Mouse (Mus musculus) CH12.LX (cell line): ENCODE data around the gene Ppt2.

Experiments
- CHD2 ChIP-seq: IDR thresholded peaks from 2 replicates; pipeline ENCODE4 v1.6.1; 2011; ENCODE audit warnings: low read length, improper control_type of control experiment
- EP300 ChIP-seq: IDR thresholded peaks from 2 replicates; pipeline ENCODE4 v1.6.1; 2011; ENCODE audit warnings: low read length, improper control_type of control experiment
- HCFC1 ChIP-seq: IDR thresholded peaks from 2 replicates; pipeline ENCODE4 v1.6.1; 2012; ENCODE audit warnings: low read depth, mild to moderate bottlenecking, inconsistent platforms, low read length, improper control_type of control experiment
- PAX5 ChIP-seq: IDR thresholded peaks from 2 replicates; pipeline ENCODE4 v1.6.1; 2012; ENCODE audit warnings: low read length, inconsistent platforms, mixed read lengths
- POLR2A ChIP-seq: IDR thresholded peaks from 2 replicates; pipeline ENCODE4 v1.6.1; 2011; ENCODE audit warnings: low read depth, mild to moderate bottlenecking, improper control_type of control experiment, low read length
- RAD21 ChIP-seq: IDR thresholded peaks from 2 replicates; pipeline ENCODE4 v1.6.1; 2011; ENCODE audit warnings: low read depth, mild to moderate bottlenecking, low read length, improper control_type of control experiment, moderate library complexity

GRCm38 (mm10) chr17:34626773-34627092 is 1.6 kb downstream of the Ppt2 start:
- TF ChIP-seq POLR2A (no peak), EP300 (no peak), PAX5 (no peak), CHD2 (no peak), RAD21 (peak; percentile 15), HCFC1 (no peak)
